Mouse (Mus musculus) urinary bladder, postnatal 14 days (tissue): ENCODE data around the gene Gpsm1.

Source experiments
- DNase-seq: peaks from one replicate; pipeline ENCODE4 v3.0.0; 2021; ENCODE audit warnings: low spot score

Gene Gpsm1

GRCm38 (mm10) chr2:26315072-26315924 lies at the start of gene Gpsm1:
Gene Gpsm1 (plus strand): TSS chr2:26315515.
- peak; percentile 83 for DNase-seq

GRCm38 (mm10) chr2:26266066-26266742 lies 49.1 kb upstream of the Gpsm1 start:
- peak; percentile 19 for DNase-seq

GRCm38 (mm10) chr2:26268216-26268615 lies 47.1 kb upstream of the Gpsm1 start:
- DNase-seq: no peak

GRCm38 (mm10) chr2:26273611-26274010 lies 41.7 kb upstream of the Gpsm1 start:
- DNase-seq: peak; percentile 67

- no peak for DNase-seq
These were observed 35.6 kb upstream of the Gpsm1 start for GRCm38 (mm10) chr2:26279712-26280111.

GRCm38 (mm10) chr2:26280594-26280993 lies 34.7 kb upstream of the Gpsm1 start:
- no peak for DNase-seq

- peak; percentile 33 for DNase-seq
These were observed 29.5 kb upstream of the Gpsm1 start for GRCm38 (mm10) chr2:26285804-26286203.

- no peak for DNase-seq
These were observed 28.9 kb upstream of the Gpsm1 start for GRCm38 (mm10) chr2:26286391-26286790.

- DNase-seq: no peak
These were observed 25.2 kb upstream of the Gpsm1 start for GRCm38 (mm10) chr2:26290133-26290532.

- DNase-seq: no peak
These were observed 20.9 kb upstream of the Gpsm1 start, which contains the start of gene Ccdc187 for GRCm38 (mm10) chr2:26294457-26294856. Gene Ccdc187 (minus strand): TSS chr2:26294557.

- DNase-seq: no peak
These were observed 18.6 kb upstream of the Gpsm1 start for GRCm38 (mm10) chr2:26296606-26297195.

- peak; percentile 56 for DNase-seq
These were observed 17.0 kb upstream of the Gpsm1 start for GRCm38 (mm10) chr2:26298208-26298855.

- DNase-seq: no peak
These were observed 16.5 kb upstream of the Gpsm1 start for GRCm38 (mm10) chr2:26298856-26299230.

- no peak for DNase-seq
These were observed 16.0 kb upstream of the Gpsm1 start for GRCm38 (mm10) chr2:26299336-26299735.

GRCm38 (mm10) chr2:26300161-26300807 lies 15.0 kb upstream of the Gpsm1 start:
- no peak for DNase-seq

- peak; percentile 90 for DNase-seq
These were observed 14.5 kb upstream of the Gpsm1 start for GRCm38 (mm10) chr2:26300808-26301174.

- DNase-seq: no peak
These were observed 13.3 kb upstream of the Gpsm1 start for GRCm38 (mm10) chr2:26302005-26302503.

- DNase-seq: no peak
These were observed 10.6 kb upstream of the Gpsm1 start for GRCm38 (mm10) chr2:26304711-26305110.

- no peak for DNase-seq
These were observed 9.8 kb upstream of the Gpsm1 start for GRCm38 (mm10) chr2:26305555-26305954.

GRCm38 (mm10) chr2:26306702-26307101 lies 8.6 kb upstream of the Gpsm1 start:
- DNase-seq: no peak

GRCm38 (mm10) chr2:26309739-26310138 lies 5.6 kb upstream of the Gpsm1 start:
- DNase-seq: no peak

- no peak for DNase-seq
These were observed 3.4 kb upstream of the Gpsm1 start for GRCm38 (mm10) chr2:26311936-26312335.
